Mouse (Mus musculus): ENCODE results near the gene Cnga1.

Gene Cnga1

GRCm38 (mm10) chr5:72644175-72644574, at the start of gene Cnga1:
Gene Cnga1 (minus strand): TSS chr5:72644275.
- in situ Hi-C loops (cut with MboI, MseI): loop anchor here (25.0 kb wide), 1 partner anchor 1893 kb away; the partner anchor contains the start of genes Fip1l1 and Scfd2

GRCm38 (mm10) chr5:72690516-72690915, 46.4 kb upstream of the Cnga1 start:
- in situ Hi-C loops (cut with MboI, MseI): no loop called here

- in situ Hi-C loops (cut with MboI, MseI): no loop called here
These were observed 45.5 kb upstream of the Cnga1 start for GRCm38 (mm10) chr5:72689556-72689955.

- in situ Hi-C loops (cut with MboI, MseI): no loop called here
These were observed 37.4 kb upstream of the Cnga1 start for GRCm38 (mm10) chr5:72681451-72681850.

GRCm38 (mm10) chr5:72674994-72675542, 31.0 kb upstream of the Cnga1 start:
- in situ Hi-C loops (cut with MboI, MseI): no loop called here

GRCm38 (mm10) chr5:72671017-72671699, 27.1 kb upstream of the Cnga1 start:
- in situ Hi-C loops (cut with MboI, MseI): no loop called here

- in situ Hi-C loops (cut with MboI, MseI): no loop called here
These were observed 24.3 kb upstream of the Cnga1 start for GRCm38 (mm10) chr5:72668351-72668750.

- in situ Hi-C loops (cut with MboI, MseI): no loop called here
These were observed 22.4 kb upstream of the Cnga1 start for GRCm38 (mm10) chr5:72666428-72666827.

GRCm38 (mm10) chr5:72665281-72665680, 21.2 kb upstream of the Cnga1 start:
- in situ Hi-C loops (cut with MboI, MseI): no loop called here

GRCm38 (mm10) chr5:72664854-72665253, 20.8 kb upstream of the Cnga1 start:
- in situ Hi-C loops (cut with MboI, MseI): no loop called here

GRCm38 (mm10) chr5:72664126-72664525, 20.1 kb upstream of the Cnga1 start:
- in situ Hi-C loops (cut with MboI, MseI): no loop called here

- in situ Hi-C loops (cut with MboI, MseI): no loop called here
These were observed 17.1 kb upstream of the Cnga1 start for GRCm38 (mm10) chr5:72661051-72661781.

- in situ Hi-C loops (cut with MboI, MseI): loop anchor here (5.0 kb wide), 1 partner anchor 99 kb away; no protein-coding TSS in a partner anchor
These were observed 14.3 kb upstream of the Cnga1 start for GRCm38 (mm10) chr5:72658375-72658774.

- in situ Hi-C loops (cut with MboI, MseI): loop anchor here (5.0 kb wide), 1 partner anchor 101 kb away; no protein-coding TSS in a partner anchor
These were observed 12.3 kb upstream of the Cnga1 start for GRCm38 (mm10) chr5:72656270-72656791.

GRCm38 (mm10) chr5:72653068-72653674, 9.1 kb upstream of the Cnga1 start:
- in situ Hi-C loops (cut with MboI, MseI): no loop called here

- in situ Hi-C loops (cut with MboI, MseI): loop anchor here (25.0 kb wide), 1 partner anchor 1888 kb away; the partner anchor contains the start of genes Fip1l1 and Scfd2
These were observed 5.1 kb upstream of the Cnga1 start for GRCm38 (mm10) chr5:72648987-72649735.

- in situ Hi-C loops (cut with MboI, MseI): loop anchor here (25.0 kb wide), 1 partner anchor 1889 kb away; the partner anchor contains the start of genes Fip1l1 and Scfd2
These were observed 4.0 kb upstream of the Cnga1 start for GRCm38 (mm10) chr5:72647958-72648595.

- in situ Hi-C loops (cut with MboI, MseI): loop anchor here (25.0 kb wide), 1 partner anchor 1890 kb away; the partner anchor contains the start of genes Fip1l1 and Scfd2
These were observed 3.4 kb upstream of the Cnga1 start, which contains the start of gene Nipal1 for GRCm38 (mm10) chr5:72647418-72647907. Gene Nipal1 (plus strand): TSS chr5:72647795.

GRCm38 (mm10) chr5:72646996-72647395, 2.9 kb upstream of the Cnga1 start:
- in situ Hi-C loops (cut with MboI, MseI): loop anchor here (25.0 kb wide), 1 partner anchor 1890 kb away; the partner anchor contains the start of genes Fip1l1 and Scfd2

GRCm38 (mm10) chr5:72646131-72646530, 2.1 kb upstream of the Cnga1 start:
- in situ Hi-C loops (cut with MboI, MseI): loop anchor here (25.0 kb wide), 1 partner anchor 1891 kb away; the partner anchor contains the start of genes Fip1l1 and Scfd2

Measured in regulatory T cell (primary cell).